8 mouse cellular contexts compared by ENCODE assay signal in the genomic region with DNA sequence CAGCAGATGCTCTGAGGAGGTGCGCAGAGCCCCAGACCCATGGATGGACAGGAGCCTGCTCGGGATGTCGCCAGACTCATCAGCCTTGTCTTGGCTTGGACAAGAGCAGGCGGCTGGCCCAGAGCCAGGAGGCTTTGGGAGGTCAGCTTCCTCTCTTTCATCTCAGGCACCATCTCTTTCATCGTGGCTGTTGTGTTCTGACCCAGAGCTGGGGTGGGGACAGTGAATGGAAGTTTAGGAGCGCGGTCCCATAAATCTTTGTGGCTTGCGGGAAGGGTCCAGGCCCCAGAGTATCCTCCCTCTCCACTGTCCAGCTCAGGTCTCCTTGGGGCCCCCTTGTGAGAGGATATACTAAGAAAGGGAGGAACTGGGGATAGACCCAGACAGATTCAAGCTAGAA.
DNase-seq lines count a peak whose midpoint lies in the region; TF ChIP-seq lines count a peak whose summit lies in the region.

No protein-coding gene starts in this region.

- WGBS in lung, adult 2 months = 30% methylated on average over 8 of the region's 8 CpGs

- TF ChIP-seq POLR2A in lung, adult 2 months (IDR thresholded peaks at IDR 0.05; ENCODE audit: borderline replicate concordance, extremely low read depth, low read depth, low read length) = no peak

- no peak for TF ChIP-seq CTCF in lung, adult 2 months (IDR thresholded peaks at IDR 0.05; ENCODE audit: insufficient read depth, low read length)

- peak; percentile 78 for DNase-seq in left cerebral cortex, postnatal 4 days
- DNase-seq in left cerebral cortex, postnatal 14 days (ENCODE audit: low spot score in 2 of 2) = no peak
- peak; percentile 57 to 71 for DNase-seq in adrenal gland, adult 18-20 months (ENCODE audit: low spot score in 2 of 2)
- peak; percentile 11 for DNase-seq in cerebellum, adult 9-10 months
- DNase-seq in lung, adult 2 months = peak; percentile 25
- no peak for DNase-seq in thymus, postnatal 4 days
- DNase-seq in embryo, embryonic 9.5 days (ENCODE audit: extremely low spot score) = no peak
- DNase-seq in right cerebral cortex, adult 18-20 months = no peak

- H3K4me1 ChIP-seq in lung, adult 2 months (ENCODE audit: control insufficient read depth, insufficient read depth, low read length) = peaks cover 6% of the 10 kb centered on the region

- intact Hi-C loops in left cerebral cortex, postnatal 4 days (cut with DNase I) = no loop called here
- intact Hi-C loops in left cerebral cortex, postnatal 14 days (cut with DNase I) = no loop called here

- H3K4me3 ChIP-seq in lung, adult 2 months (replicated peaks; ENCODE audit: extremely low read depth, low read depth, low read length) = no peak overlapping the region

Comparison
In these comparisons a context has a peak if more than half of its experiments do, and no peak if none do; other contexts are left out.
1. DNase-seq: peak in left cerebral cortex, postnatal 4 days (single experiment), adrenal gland, adult 18-20 months (2 of 2), cerebellum, adult 9-10 months (single experiment) and lung, adult 2 months (single experiment); none in left cerebral cortex, postnatal 14 days (0 of 2), thymus, postnatal 4 days (single experiment), embryo, embryonic 9.5 days (single experiment) and right cerebral cortex, adult 18-20 months (single experiment).